Mouse (Mus musculus) liver, embryonic 14.5 days (tissue): ENCODE measurements around the gene Ccnt1.

ENCODE experiments used
- CTCF ChIP-seq: IDR thresholded peaks from 2 replicates; pipeline ENCODE4 v1.5.1; 2016; ENCODE audit warnings: antibody characterized with exemption, low read depth, control low read depth
- EP300 ChIP-seq: IDR thresholded peaks from 2 replicates; pipeline ENCODE4 v1.6.1; 2016; ENCODE audit warnings: antibody characterized with exemption, low read depth

GRCm38 (mm10) chr15:98552758-98553157 lies 18.0 kb downstream of the Ccnt1 start:
- TF ChIP-seq CTCF (no peak), EP300 (no peak)
